ENCODE assay signal across 30 mouse cellular contexts in genomic region chr3:88073631-88074030, GRCm38 (mm10). TPM values are rescaled to one million over a fixed set of nuclear protein-coding genes. Genes with fewer than 3 reads are reported as not detected.
"Had no signal": no experiment of that assay in that cellular context is flagged by ENCODE, and none has a peak within 500 bp of the region (broad histone marks: within the 10 kb centered on the region; RNA-seq: fewer than 3 reads in every experiment).

No protein-coding gene starts in this region.

- H3K4me3 ChIP-seq: gastrocnemius, adult 2 months; heart, embryonic 10.5 days; heart, embryonic 12.5 days; hindbrain, embryonic 10.5 days; hindbrain, embryonic 12.5 days; intestine, embryonic 15.5 days; layer of hippocampus, adult 2 months; left cerebral cortex, adult 2 months; limb, embryonic 10.5 days; limb, embryonic 12.5 days had no signal

- ATAC-seq: hindbrain, embryonic 16.5 days; inflammation-experienced regulatory T-cells, adult 6 months; intestine, embryonic 15.5 days; intestine, postnatal 0 days had no signal

- H3K9me3 ChIP-seq: heart, embryonic 10.5 days; heart, embryonic 12.5 days; hindbrain, embryonic 10.5 days; hindbrain, embryonic 12.5 days; intestine, embryonic 15.5 days; limb, embryonic 10.5 days; limb, embryonic 12.5 days had no signal

- H3K36me3 ChIP-seq: heart, embryonic 10.5 days; heart, embryonic 12.5 days; hindbrain, embryonic 10.5 days; hindbrain, embryonic 12.5 days; intestine, embryonic 15.5 days; limb, embryonic 10.5 days; limb, embryonic 12.5 days had no signal

- H3K9ac ChIP-seq: heart, embryonic 12.5 days; hindbrain, embryonic 12.5 days; hindbrain, embryonic 14.5 days; intestine, embryonic 15.5 days; limb, embryonic 12.5 days had no signal

- H3K4me1 ChIP-seq: heart, embryonic 10.5 days; heart, embryonic 12.5 days; hindbrain, embryonic 12.5 days; intestine, embryonic 15.5 days; limb, embryonic 10.5 days had no signal

- DNase-seq: gastrocnemius, adult 2 months; gastrocnemius, postnatal 10 days; gastrocnemius, postnatal 25 days; heart, adult 18-20 months; heart, postnatal 10 days; heart, postnatal 4 days; kidney, adult 18-20 months; kidney, adult 8-10 months; kidney, postnatal 10 days; kidney, postnatal 25 days; kidney, postnatal 4 days; liver had no signal

- H3K4me2 ChIP-seq: heart, embryonic 12.5 days; hindbrain, embryonic 12.5 days; hindbrain, embryonic 14.5 days; intestine, embryonic 15.5 days; limb, embryonic 12.5 days; liver, embryonic 11.5 days had no signal

- H3K27ac ChIP-seq: gastrocnemius, adult 2 months; heart, embryonic 10.5 days; hindbrain, embryonic 10.5 days; hindbrain, embryonic 12.5 days; hindbrain, embryonic 14.5 days; intestine, embryonic 15.5 days; layer of hippocampus, adult 2 months; left cerebral cortex, adult 2 months; limb, embryonic 10.5 days; limb, embryonic 12.5 days had no signal

RNA-seq across cellular contexts. Expression of gene Ttc24, which starts 4.5 kb away (rescaled TPM):
- polyA plus RNA-seq: heart, embryonic 12.5 days; heart, embryonic 14.5 days; hindbrain, embryonic 10.5 days; hindbrain, embryonic 14.5 days; hindbrain, embryonic 16.5 days; inflammation-experienced regulatory T-cells, adult 6 months; intestine, embryonic 15.5 days; intestine, postnatal 0 days; kidney, embryonic 14.5 days; kidney, embryonic 16.5 days; limb, embryonic 10.5 days; limb, embryonic 12.5 days; limb, embryonic 14.5 days; liver, embryonic 11.5 days had no signal

RNA-seq across cellular contexts. Expression of gene Hapln2, which starts 46.2 kb away (rescaled TPM):
- polyA plus RNA-seq: inflammation-experienced regulatory T-cells, adult 6 months; intestine, embryonic 15.5 days; intestine, postnatal 0 days; kidney, embryonic 14.5 days; limb, embryonic 10.5 days; liver, embryonic 11.5 days had no signal
